Mouse (Mus musculus) liver, embryonic 14.5 days (tissue): ENCODE measurements around the gene Tmem185b. TPM values are rescaled to one million over a fixed set of nuclear protein-coding genes. Genes with fewer than 3 reads are reported as not detected.
A peak's percentile ranks its signal among the peaks of the same experiment; 100 is the strongest.

Experiments used
- ATAC-seq: fragments of 200-750 bp; cut with Nextera tagmentation; 2 replicates; pipeline ENCODE4 v1.8.0; 2017; ENCODE audit warnings: moderate number of reproducible peaks, mild to moderate bottlenecking, moderate library complexity; ENCODE audit not compliant: insufficient read depth
- DNase-seq, 3 experiments: peaks; one replicate each; pipeline ENCODE4 v3.0.0-alpha.2; 2012 to 2013; ENCODE audit warnings: low read depth in 3 of 3, low spot score in 3 of 3
- H3K27ac ChIP-seq: fragments of 300-500 bp; sonication (generic); 2 replicates; pipeline ENCODE4 v1.5.1; 2014; ENCODE audit warnings: moderate library complexity, mild to moderate bottlenecking, control low read depth, inconsistent platforms
- H3K27me3 ChIP-seq: fragments of 300-500 bp; sonication (generic); 2 replicates; pipeline ENCODE4 v1.6.1; 2014; ENCODE audit warnings: mild to moderate bottlenecking, low read length, moderate library complexity; ENCODE audit not compliant: control insufficient read depth, insufficient read depth
- H3K36me3 ChIP-seq: fragments of 300-500 bp; sonication (generic); replicated peaks from 2 replicates; pipeline ENCODE4 v1.6.1; 2014; ENCODE audit warnings: low read depth; ENCODE audit not compliant: control insufficient read depth, insufficient read depth
- H3K4me1 ChIP-seq, 2 experiments: fragments of 200-500 bp in 1 of 2; fragments of 300-500 bp in 1 of 2; sonication (generic) in 1 of 2; replicated peaks; 2 replicates each; pipeline ENCODE4 v1.6.1; 2012 to 2014; ENCODE audit warnings: antibody characterized with exemption in 1 of 2, inconsistent platforms in 1 of 2, low read length in 1 of 2; ENCODE audit not compliant: control insufficient read depth in 2 of 2, insufficient read depth in 2 of 2
- H3K4me2 ChIP-seq: fragments of 300-500 bp; sonication (generic); 2 replicates; pipeline ENCODE4 v1.6.1; 2014; ENCODE audit warnings: low read depth, mild to moderate bottlenecking, control low read depth, moderate library complexity
- H3K4me3 ChIP-seq, 2 experiments: fragments of 200-500 bp in 1 of 2; fragments of 300-500 bp in 1 of 2; sonication (generic) in 1 of 2; 2 replicates each; pipeline ENCODE4 v1.5.1; 2012 to 2014; ENCODE audit warnings: low read depth in 2 of 2, low read length in 2 of 2, mild to moderate bottlenecking in 2 of 2, control low read depth in 1 of 2, inconsistent platforms in 1 of 2, moderate library complexity in 1 of 2; ENCODE audit not compliant: insufficient read depth in 1 of 2
- H3K9ac ChIP-seq: fragments of 300-500 bp; sonication (generic); replicated peaks from 2 replicates; pipeline ENCODE4 v1.6.1; 2014; ENCODE audit warnings: mild to moderate bottlenecking, control low read depth, moderate library complexity
- H3K9me3 ChIP-seq: fragments of 300-500 bp; sonication (generic); 2 replicates; pipeline ENCODE4 v1.6.1; 2016; ENCODE audit warnings: low read length, mixed read lengths; ENCODE audit not compliant: control insufficient read depth
- CTCF ChIP-seq: IDR thresholded peaks from 2 replicates; pipeline ENCODE4 v1.5.1; 2016; ENCODE audit warnings: antibody characterized with exemption, low read depth, control low read depth
- EP300 ChIP-seq: IDR thresholded peaks from 2 replicates; pipeline ENCODE4 v1.6.1; 2016; ENCODE audit warnings: antibody characterized with exemption, low read depth
- WGBS: fragments of 180-500 bp; shearing (Covaris S2); extraction: QIAGEN DNeasy Blood & Tissue Kit; methylation state at CpG from one replicate; pipeline ENCODE4 v1.1.7; 2014; ENCODE audit not compliant: insufficient replicate concordance; 5-methylcytosine and 5-hydroxymethylcytosine counted together
- polyA plus RNA-seq, 2 experiments: library from polyadenylated mRNA; depleted of rRNA in 1 of 2; stranded (reverse) in 1 of 2; unstranded in 1 of 2; fragments of >200 nt; fragmentation: Nextera tagmentation in 1 of 2; extraction: Ambion mirVana in 1 of 2; gene quantifications; 2 replicates each; pipeline versions ENCODE4 v1.2.1 to v1.2.3; 2012 to 2014

Gene Tmem185b
- polyA plus RNA-seq (2012; rRNA removed) (6.0 and 7.0 TPM in 2 replicates), polyA plus RNA-seq (2014; fragmentation: Nextera tagmentation; extraction: Ambion mirVana) (5.9 and 8.2 TPM in 2 replicates)

GRCm38 (mm10) chr1:119525689-119526591 lies at the start of gene Tmem185b:
TSS of gene Tmem185b (plus strand) at chr1:119526160.
- H3K27me3 ChIP-seq: no peaks in the 10 kb centered on the region
- DNase-seq: peak; percentile 52 to 58 (median 55)
- ATAC-seq: peak; percentile 93
- peaks cover 4 to 26% of the 10 kb centered on the region in 2 experiments for H3K4me1 ChIP-seq
- no peak within 1 kb of the TSS for H3K27ac ChIP-seq
- TF ChIP-seq EP300: no peak
- TF ChIP-seq CTCF: no peak
- H3K9me3 ChIP-seq: no peaks in the 10 kb centered on the region
- peak within 1 kb of the TSS; percentile 89 for H3K4me2 ChIP-seq
- WGBS: under 1% methylated on average over 75 of the region's 82 CpGs
- peaks cover 6% of the 10 kb centered on the region for H3K36me3 ChIP-seq
- peak within 1 kb of the TSS; percentile 70 to 74 for H3K4me3 ChIP-seq
- peak within 1 kb of the TSS; percentile 72 for H3K9ac ChIP-seq

GRCm38 (mm10) chr1:119476905-119477353 lies 49.0 kb upstream of the Tmem185b start:
- Histone ChIP-seq H3K9ac (no peak overlapping the region), H3K9me3 (no peaks in the 10 kb centered on the region), H3K4me2 (no peak overlapping the region), H3K4me3 (no peak overlapping the region), H3K36me3 (no peaks in the 10 kb centered on the region), H3K27me3 (no peaks in the 10 kb centered on the region), H3K4me1 (peaks cover 10 to 25% of the 10 kb centered on the region in 2 experiments), H3K27ac (no peak overlapping the region)
- 12% methylated on average over 7 of the region's 7 CpGs for WGBS
- DNase-seq (no peak), ATAC-seq (no peak)
- TF ChIP-seq EP300 (no peak), CTCF (no peak)

DNA sequence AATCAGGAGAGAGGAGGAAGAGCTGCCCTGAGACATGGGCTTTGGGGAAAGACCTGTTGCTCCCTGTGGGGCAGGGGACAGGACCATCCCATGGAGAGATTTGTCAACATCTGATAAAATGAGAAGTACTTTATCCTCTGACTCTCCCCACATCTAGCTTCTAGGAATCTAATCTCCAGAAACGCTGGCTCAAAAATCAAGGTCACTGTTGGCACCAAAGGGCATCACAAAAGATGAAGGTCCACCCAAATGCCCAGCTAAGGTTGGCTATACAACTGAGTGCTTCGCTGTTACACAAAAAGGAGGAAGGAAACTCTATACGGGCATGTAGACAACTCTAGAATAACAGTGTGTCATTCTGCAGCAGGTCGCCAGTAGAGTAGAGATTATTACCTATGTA lies 46.3 kb upstream of the Tmem185b start:
- no peaks in the 10 kb centered on the region for H3K36me3 ChIP-seq
- ATAC-seq (no peak), DNase-seq (no peak)
- H3K27me3 ChIP-seq: no peaks in the 10 kb centered on the region
- TF ChIP-seq CTCF: no peak
- H3K27ac ChIP-seq: no peak overlapping the region
- no peak overlapping the region for H3K4me2 ChIP-seq
- H3K4me1 ChIP-seq: peaks cover 0 to 4% of the 10 kb centered on the region in 2 experiments; a peak in 1 of 4 replicates
- no peak overlapping the region for H3K4me3 ChIP-seq
- WGBS: 33% methylated on average over 4 of the region's 4 CpGs
- H3K9ac ChIP-seq: no peak overlapping the region
- no peaks in the 10 kb centered on the region for H3K9me3 ChIP-seq

DNA sequence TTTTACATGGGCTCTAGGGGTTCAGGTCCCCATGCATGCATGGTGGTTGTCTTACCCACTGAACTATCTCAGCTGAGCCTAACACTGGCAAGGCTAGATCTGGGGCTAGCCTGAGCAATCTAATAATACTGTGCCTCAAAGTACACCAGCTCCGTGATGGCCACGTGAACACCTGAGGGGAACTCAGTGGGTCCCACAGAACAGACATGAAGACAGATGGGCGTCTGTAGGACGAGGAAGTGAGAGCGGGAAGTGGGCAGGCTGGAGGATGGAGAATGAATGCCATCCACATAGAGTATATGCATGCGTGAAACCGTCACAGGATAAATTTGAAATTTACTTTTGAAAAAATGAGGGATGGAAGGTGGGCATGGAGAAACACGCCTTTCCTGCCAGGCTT lies 45.3 kb upstream of the Tmem185b start:
- no peak overlapping the region for H3K4me2 ChIP-seq
- no peaks in the 10 kb centered on the region for H3K9me3 ChIP-seq
- no peak overlapping the region for H3K9ac ChIP-seq
- H3K27me3 ChIP-seq: no peaks in the 10 kb centered on the region
- no peak for ATAC-seq
- WGBS: 67% methylated on average over 8 of the region's 8 CpGs
- H3K27ac ChIP-seq: no peak overlapping the region
- H3K4me1 ChIP-seq: peaks cover 0 to 4% of the 10 kb centered on the region in 2 experiments; a peak in 1 of 4 replicates
- no peak overlapping the region for H3K4me3 ChIP-seq
- no peak for DNase-seq
- TF ChIP-seq CTCF (no peak), EP300 (no peak)
- no peaks in the 10 kb centered on the region for H3K36me3 ChIP-seq

DNA sequence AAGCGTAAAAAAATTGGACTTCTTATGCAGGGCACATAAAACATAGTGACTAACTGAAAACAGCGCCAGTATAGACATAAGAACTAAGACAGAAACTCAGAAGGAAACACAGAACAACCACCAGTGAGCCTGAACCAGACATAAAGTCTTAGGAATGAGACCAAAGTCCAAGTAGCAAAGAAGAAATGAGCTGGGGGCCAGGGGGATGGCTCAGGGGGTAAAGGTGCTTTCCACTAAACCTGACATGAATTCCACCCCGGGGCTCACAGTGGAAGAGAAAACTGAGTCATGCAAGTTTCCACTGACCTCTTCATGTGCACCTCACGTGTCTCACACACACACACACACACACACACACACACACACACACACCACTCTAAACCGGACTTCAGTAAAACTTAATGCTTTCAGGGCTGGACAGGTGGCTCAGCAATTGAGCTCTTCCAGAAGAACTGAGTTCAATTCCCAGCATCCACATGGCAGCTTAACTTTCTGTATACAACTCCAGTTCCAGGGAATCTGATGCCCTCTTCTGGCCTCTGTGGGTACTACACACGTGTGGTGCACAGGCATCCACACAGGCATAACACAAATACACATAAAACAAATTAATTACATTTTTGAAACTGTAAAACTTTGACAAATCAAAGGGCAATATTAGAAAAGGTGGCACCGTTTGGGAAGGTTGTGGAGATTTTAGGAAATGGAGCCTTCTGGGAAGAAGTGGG lies 44.6 kb upstream of the Tmem185b start:
- no peak for TF ChIP-seq EP300
- peak; percentile 59 for TF ChIP-seq CTCF
- Histone ChIP-seq H3K4me3 (no peak overlapping the region), H3K27ac (no peak overlapping the region), H3K4me2 (no peak overlapping the region), H3K9ac (no peak overlapping the region), H3K4me1 (peaks cover 0 to 4% of the 10 kb centered on the region in 2 experiments; a peak in 1 of 4 replicates), H3K27me3 (no peaks in the 10 kb centered on the region), H3K9me3 (no peaks in the 10 kb centered on the region), H3K36me3 (no peaks in the 10 kb centered on the region)
- 72% methylated on average over 7 of the region's 7 CpGs for WGBS
- ATAC-seq: no peak
- no peak for DNase-seq
